Mouse (Mus musculus) R1 (cell line): Measurements from ENCODE around the gene Slco4c1.

Source experiments
- DNase-seq: peaks from one replicate; pipeline ENCODE4 v3.0.0-alpha.2; 2018; ENCODE audit warnings: low read depth, low spot score

Slco4c1 gene

GRCm38 (mm10) chr1:96770283-96770682, 101.7 kb downstream of the Slco4c1 start:
- no peak for DNase-seq

GRCm38 (mm10) chr1:96768264-96768663, 103.7 kb downstream of the Slco4c1 start:
- DNase-seq, result no peak

GRCm38 (mm10) chr1:96766535-96766934, 105.4 kb downstream of the Slco4c1 start:
- no peak for DNase-seq
